Mouse (Mus musculus): ENCODE data around the gene Sephs2.

DNA sequence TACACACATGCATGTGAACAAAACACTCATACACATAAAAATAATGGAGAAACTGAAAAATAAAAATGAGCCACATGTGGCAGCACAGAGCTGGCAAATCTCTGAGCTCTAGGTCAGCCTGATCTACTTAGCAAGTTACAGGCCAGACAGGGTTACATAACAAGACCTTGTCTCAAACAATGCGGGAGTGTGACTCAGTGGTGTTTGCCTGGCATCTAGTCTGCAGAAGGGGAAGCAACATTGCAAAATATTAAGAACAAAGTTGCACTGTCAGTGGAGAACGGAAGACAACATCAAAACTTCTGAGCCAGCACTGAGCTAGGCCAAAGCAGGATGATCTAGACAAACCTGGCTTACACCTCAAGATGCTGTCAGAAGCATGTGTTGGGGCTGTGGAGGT, 3.6 kb downstream of the Sephs2 start:
- TF ChIP-seq CTCF (IDR thresholded peaks at IDR 0.05; ENCODE audit: insufficient read depth, low read depth, low read length) (no peak), POLR2A (IDR thresholded peaks at IDR 0.05; ENCODE audit: insufficient read depth, low read depth, low read length) (no peak)

Data from olfactory bulb, adult 2 months (tissue).